Mouse (Mus musculus) forebrain, embryonic 11.5 days (tissue): ENCODE data around the gene Cnnm3. TPM values are rescaled to one million over a fixed set of nuclear protein-coding genes. Genes with fewer than 3 reads are reported as not detected.

Source experiments
- ATAC-seq: fragments of 200-750 bp; cut with Nextera tagmentation; replicated peaks from 2 replicates; pipeline ENCODE4 v1.8.0; 2017; ENCODE audit warnings: moderate TSS enrichment; ENCODE audit not compliant: low FRiP score
- DNase-seq: peaks from one replicate; pipeline ENCODE4 v3.0.0-alpha.2; 2017; ENCODE audit warnings: low spot score
- H3K27ac ChIP-seq: fragments of 300-500 bp; sonication (generic); 2 replicates; pipeline ENCODE4 v1.5.1; 2014; ENCODE audit warnings: low read depth, low read length
- H3K27me3 ChIP-seq: fragments of 300-500 bp; sonication (generic); 2 replicates; pipeline ENCODE4 v1.6.1; 2014; ENCODE audit warnings: mild to moderate bottlenecking, low read length, mixed read lengths; ENCODE audit not compliant: control insufficient read depth, insufficient read depth
- H3K36me3 ChIP-seq: fragments of 300-500 bp; sonication (generic); 2 replicates; pipeline ENCODE4 v1.6.1; 2014; ENCODE audit warnings: mild to moderate bottlenecking, low read length, moderate library complexity, mixed read lengths; ENCODE audit not compliant: control insufficient read depth, insufficient read depth
- H3K4me1 ChIP-seq: fragments of 300-500 bp; sonication (generic); replicated peaks from 2 replicates; pipeline ENCODE4 v1.6.1; 2014; ENCODE audit warnings: low read length, mixed read lengths; ENCODE audit not compliant: control insufficient read depth, insufficient read depth
- H3K4me2 ChIP-seq: fragments of 300-500 bp; sonication (generic); 2 replicates; pipeline ENCODE4 v1.6.1; 2014; ENCODE audit warnings: low read depth, mild to moderate bottlenecking, low read length, moderate library complexity, mixed read lengths; ENCODE audit not compliant: severe bottlenecking
- H3K4me3 ChIP-seq: fragments of 300-500 bp; sonication (generic); 2 replicates; pipeline ENCODE4 v1.5.1; 2014; ENCODE audit warnings: low read depth, low read length
- H3K9ac ChIP-seq: fragments of 300-500 bp; sonication (generic); 2 replicates; pipeline ENCODE4 v1.6.1; 2014; ENCODE audit warnings: low read length
- H3K9me3 ChIP-seq: fragments of 300-500 bp; sonication (generic); 2 replicates; pipeline ENCODE4 v1.6.1; 2016; ENCODE audit warnings: low read length, mixed read lengths; ENCODE audit not compliant: control insufficient read depth
- WGBS: fragments of 180-500 bp; shearing (Covaris S2); extraction: QIAGEN DNeasy Blood & Tissue Kit; methylation state at CpG from one replicate; pipeline ENCODE4 v1.1.7; 2014; 5-methylcytosine and 5-hydroxymethylcytosine counted together
- polyA plus RNA-seq: library from polyadenylated mRNA; unstranded; fragments of >200 nt; fragmentation: Nextera tagmentation; extraction: Ambion mirVana; gene quantifications from 2 replicates; pipeline ENCODE4 v1.2.1, GENCODE M21; 2014

The Cnnm3 gene
- polyA plus RNA-seq, 1 experiment from 2014 or later: 6.8 TPM

- no peak overlapping the region for H3K27ac ChIP-seq
- H3K4me1 ChIP-seq: peaks cover 4% of the 10 kb centered on the region
- H3K4me2 ChIP-seq: peak overlapping the region; percentile 96
- H3K36me3 ChIP-seq: peaks cover 3% of the 10 kb centered on the region; the same call in 1 of the 2 replicates
- no peaks in the 10 kb centered on the region for H3K9me3 ChIP-seq
- no peaks in the 10 kb centered on the region for H3K27me3 ChIP-seq
- no peak for DNase-seq
- no peak for ATAC-seq
- 3% methylated on average over 1 of the region's 1 CpGs for WGBS
- peak overlapping the region; percentile 84 for H3K9ac ChIP-seq
- H3K4me3 ChIP-seq: peak overlapping the region; percentile 92
These were observed 1.6 kb downstream of the Cnnm3 start for GRCm38 (mm10) chr1:36513310-36513709.

GRCm38 (mm10) chr1:36513718-36514117 lies 2.1 kb downstream of the Cnnm3 start:
- H3K9ac ChIP-seq: no peak overlapping the region
- DNase-seq: no peak

GRCm38 (mm10) chr1:36518259-36518658 lies 6.6 kb downstream of the Cnnm3 start:
- no peak overlapping the region for H3K27ac ChIP-seq
- 88% methylated on average over 3 of the region's 3 CpGs for WGBS
- no peak overlapping the region for H3K4me3 ChIP-seq
- DNase-seq (no peak), ATAC-seq (no peak)
- no peaks in the 10 kb centered on the region for H3K27me3 ChIP-seq
- peaks cover 4% of the 10 kb centered on the region for H3K4me1 ChIP-seq
- peaks cover 21% of the 10 kb centered on the region for H3K36me3 ChIP-seq
- no peak overlapping the region for H3K9ac ChIP-seq
- H3K9me3 ChIP-seq: no peaks in the 10 kb centered on the region
- no peak overlapping the region for H3K4me2 ChIP-seq

More at GRCm38 (mm10) chr1:36513718-36514117, 2.1 kb downstream of the Cnnm3 start:
- H3K9me3 ChIP-seq: no peaks in the 10 kb centered on the region
- ATAC-seq: no peak
- H3K4me3 ChIP-seq: peak overlapping the region; percentile 92
- H3K27me3 ChIP-seq: no peaks in the 10 kb centered on the region
- 48% methylated on average over 2 of the region's 2 CpGs for WGBS
- H3K27ac ChIP-seq: no peak overlapping the region
- H3K4me2 ChIP-seq: peak overlapping the region; percentile 96; the same call in 1 of the 2 replicates
- H3K36me3 ChIP-seq: peaks cover 3% of the 10 kb centered on the region; the same call in 1 of the 2 replicates
- peaks cover 4% of the 10 kb centered on the region for H3K4me1 ChIP-seq

- H3K4me2 ChIP-seq: no peak overlapping the region
- H3K4me3 ChIP-seq: no peak overlapping the region
- no peak overlapping the region for H3K9ac ChIP-seq
- H3K27me3 ChIP-seq: no peaks in the 10 kb centered on the region
- no peak overlapping the region for H3K27ac ChIP-seq
- WGBS: 87% methylated on average over 11 of the region's 11 CpGs
- H3K9me3 ChIP-seq: no peaks in the 10 kb centered on the region
- DNase-seq (no peak), ATAC-seq (no peak)
- H3K36me3 ChIP-seq: peaks cover 25% of the 10 kb centered on the region
- H3K4me1 ChIP-seq: peaks cover 2% of the 10 kb centered on the region; the same call in 1 of the 2 replicates
These were observed 8.0 kb downstream of the Cnnm3 start for GRCm38 (mm10) chr1:36519626-36520025.

- Histone ChIP-seq H3K4me2 (no peak overlapping the region), H3K27ac (no peak overlapping the region), H3K4me3 (no peak overlapping the region), H3K9me3 (no peaks in the 10 kb centered on the region), H3K4me1 (no peaks in the 10 kb centered on the region), H3K36me3 (peaks cover 22% of the 10 kb centered on the region), H3K27me3 (no peaks in the 10 kb centered on the region), H3K9ac (no peak overlapping the region)
- no peak for ATAC-seq
- no peak for DNase-seq
- 93% methylated on average over 7 of the region's 7 CpGs for WGBS
These were observed 10.5 kb downstream of the Cnnm3 start for GRCm38 (mm10) chr1:36522210-36522609.

GRCm38 (mm10) chr1:36523332-36524013 lies 11.8 kb downstream of the Cnnm3 start:
- Histone ChIP-seq H3K36me3 (peaks cover 22% of the 10 kb centered on the region), H3K4me1 (no peaks in the 10 kb centered on the region; the same call in 1 of the 2 replicates), H3K27me3 (no peaks in the 10 kb centered on the region), H3K9me3 (no peaks in the 10 kb centered on the region), H3K27ac (no peak overlapping the region), H3K9ac (no peak overlapping the region), H3K4me2 (no peak overlapping the region), H3K4me3 (no peak overlapping the region)
- ATAC-seq (no peak), DNase-seq (no peak)
- 89% methylated on average over 9 of the region's 9 CpGs for WGBS

GRCm38 (mm10) chr1:36524058-36524457 lies 12.4 kb downstream of the Cnnm3 start:
- Histone ChIP-seq H3K36me3 (peaks cover 22% of the 10 kb centered on the region), H3K4me1 (no peaks in the 10 kb centered on the region; the same call in 1 of the 2 replicates), H3K4me2 (no peak overlapping the region), H3K9ac (no peak overlapping the region), H3K4me3 (no peak overlapping the region), H3K9me3 (no peaks in the 10 kb centered on the region), H3K27ac (no peak overlapping the region), H3K27me3 (no peaks in the 10 kb centered on the region)
- whole genome bisulfite sequencing: 96% methylated on average over 5 of the region's 5 CpGs
- ATAC-seq: no peak
- no peak for DNase-seq

- H3K36me3 ChIP-seq: peaks cover 13% of the 10 kb centered on the region
- no peaks in the 10 kb centered on the region for H3K9me3 ChIP-seq
- DNase-seq (no peak), ATAC-seq (no peak)
- H3K4me2 ChIP-seq: no peak overlapping the region
- 91% methylated on average over 12 of the region's 12 CpGs for WGBS
- H3K4me1 ChIP-seq: no peaks in the 10 kb centered on the region; the same call in 1 of the 2 replicates
- H3K9ac ChIP-seq: no peak overlapping the region
- H3K4me3 ChIP-seq: no peak overlapping the region
- no peaks in the 10 kb centered on the region for H3K27me3 ChIP-seq
- no peak overlapping the region for H3K27ac ChIP-seq
These were observed 14.1 kb downstream of the Cnnm3 start for GRCm38 (mm10) chr1:36525774-36526173.

- Histone ChIP-seq H3K27me3 (no peaks in the 10 kb centered on the region), H3K27ac (no peak overlapping the region), H3K4me1 (no peaks in the 10 kb centered on the region; the same call in 1 of the 2 replicates), H3K4me3 (no peak overlapping the region), H3K9ac (no peak overlapping the region), H3K36me3 (peaks cover 4% of the 10 kb centered on the region; the same call in 1 of the 2 replicates), H3K4me2 (no peak overlapping the region), H3K9me3 (no peaks in the 10 kb centered on the region)
- WGBS: 95% methylated on average over 10 of the region's 10 CpGs
- no peak for ATAC-seq
- DNase-seq: no peak
These were observed 15.2 kb downstream of the Cnnm3 start for GRCm38 (mm10) chr1:36526903-36527302.
